Mouse (Mus musculus): ENCODE measurements at regions not wholly inside any gene's neighbourhood (a gene's known extent, or its start where the extent isn't known, plus 50 kb on each side); places are given as distances from the start of the nearest gene placed in this dataset.

DNA sequence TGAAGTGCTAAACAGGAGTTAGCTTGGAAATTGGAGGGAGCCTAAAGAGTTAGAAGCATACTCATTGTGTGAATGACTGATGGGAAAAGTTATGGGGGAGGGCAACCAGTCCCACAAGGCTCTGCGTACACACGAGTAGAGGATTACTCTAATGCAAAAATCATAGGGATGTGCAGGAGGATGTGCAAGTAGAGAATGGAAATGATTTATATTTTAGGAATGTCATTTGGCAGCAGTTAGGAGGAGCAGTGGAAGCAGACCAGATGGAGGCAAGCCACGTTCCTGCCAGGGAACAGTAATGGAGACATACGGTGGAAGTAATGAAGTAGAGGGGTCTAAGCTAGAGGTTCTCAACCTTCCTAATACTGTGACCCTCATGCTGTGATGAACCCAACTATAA is 194.1 kb upstream of the Arhgap24 start:
- DNase-seq = no peak

DNA sequence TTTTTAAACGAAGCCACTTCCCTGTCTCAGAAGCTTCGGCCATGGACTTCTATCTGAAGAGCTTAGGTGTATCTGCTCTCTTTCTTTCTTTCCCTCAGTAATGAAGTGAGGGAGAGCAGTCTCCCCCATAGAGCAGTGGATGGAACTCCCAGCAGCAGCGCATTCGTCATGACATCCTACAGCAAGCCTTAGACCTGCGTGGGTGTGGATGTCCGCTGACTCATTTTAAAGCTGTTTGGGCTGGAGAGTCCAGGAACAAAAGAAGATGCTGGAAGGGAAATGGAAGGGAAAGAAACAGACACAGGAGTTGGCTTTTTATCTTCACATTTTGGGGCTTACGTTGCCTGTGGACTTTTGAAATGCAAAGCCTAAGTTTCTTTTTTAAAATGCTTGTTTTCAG is 190.3 kb upstream of the Arhgap24 start:
- DNase-seq = no peak

DNA sequence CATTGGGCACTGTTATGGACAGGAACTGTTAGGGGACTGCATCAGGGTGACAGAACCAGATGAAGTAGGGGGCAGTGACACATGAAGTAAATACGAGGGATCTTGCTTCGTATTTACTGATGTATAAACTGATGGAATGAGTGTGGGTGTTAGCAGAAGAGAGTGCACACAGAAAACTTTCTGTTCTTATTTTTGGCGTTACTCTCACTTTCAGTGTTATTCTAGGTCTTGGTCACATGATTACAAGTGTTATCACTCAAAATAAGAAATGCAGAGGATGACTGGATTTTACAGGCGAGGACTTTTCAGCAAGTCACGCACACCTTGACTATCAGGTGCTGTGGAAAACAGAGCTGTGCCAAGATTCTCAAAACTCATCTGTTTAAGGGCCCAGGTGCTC is 185.6 kb upstream of the Arhgap24 start:
- DNase-seq = no peak

DNA sequence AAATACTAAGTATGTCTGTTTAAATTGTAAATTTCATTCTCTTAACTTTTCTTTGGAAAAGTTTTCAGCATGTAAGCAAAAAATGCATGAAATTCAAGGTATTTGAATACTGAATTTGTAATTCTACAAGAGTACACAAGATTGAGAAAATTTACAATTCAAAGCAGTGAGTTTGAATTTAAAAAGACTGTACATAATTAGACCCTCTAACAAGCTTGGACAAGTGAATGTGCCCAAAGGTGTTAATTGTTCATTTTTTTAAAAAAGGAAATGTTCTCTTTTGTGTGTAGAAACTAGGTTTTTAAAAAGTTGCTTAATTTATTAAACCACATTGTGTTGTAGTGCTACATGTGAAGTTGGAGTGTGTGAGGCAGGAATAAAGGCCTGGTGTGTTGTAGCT is 174.9 kb upstream of the Arhgap24 start:
- DNase-seq = no peak

DNA sequence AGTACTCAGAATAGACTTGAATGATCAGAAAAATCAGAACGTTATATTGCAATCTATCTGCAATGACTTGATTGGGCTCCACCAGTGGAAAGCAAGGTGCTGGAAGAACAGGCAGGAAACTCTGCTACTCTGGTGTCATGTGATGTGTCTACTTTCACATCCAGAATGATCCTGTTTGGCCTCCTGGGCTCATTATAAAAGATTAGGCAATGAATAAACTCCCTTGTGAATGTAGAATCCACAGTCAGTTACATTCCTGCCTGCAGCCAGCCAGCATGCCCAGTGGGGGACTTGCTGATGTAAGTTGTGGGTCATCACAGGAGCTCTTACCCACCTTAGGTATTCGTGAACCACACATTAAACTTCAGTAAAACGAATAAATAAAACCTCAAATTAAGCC is 174.5 kb upstream of the Arhgap24 start:
- no peak for DNase-seq

DNA sequence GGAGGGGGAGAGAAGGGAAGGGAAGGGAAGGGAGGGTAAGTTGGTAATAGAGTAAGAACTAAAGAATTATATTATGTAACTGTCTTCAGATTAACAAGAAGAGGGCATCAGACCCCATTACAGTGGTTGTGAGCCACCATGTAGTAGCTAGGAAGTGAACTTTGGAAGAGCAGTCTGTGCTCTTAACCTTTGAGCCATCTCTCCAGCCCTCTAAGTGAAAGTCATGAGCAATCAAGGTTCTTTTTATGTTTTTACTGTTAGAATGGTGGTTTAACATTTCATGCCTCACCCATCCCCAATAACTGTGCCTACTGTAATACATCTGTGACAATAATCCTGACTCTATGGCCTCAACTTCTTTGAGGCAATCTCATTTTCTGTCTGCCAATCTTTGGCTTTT is 169.6 kb upstream of the Arhgap24 start:
- no peak for DNase-seq

DNA sequence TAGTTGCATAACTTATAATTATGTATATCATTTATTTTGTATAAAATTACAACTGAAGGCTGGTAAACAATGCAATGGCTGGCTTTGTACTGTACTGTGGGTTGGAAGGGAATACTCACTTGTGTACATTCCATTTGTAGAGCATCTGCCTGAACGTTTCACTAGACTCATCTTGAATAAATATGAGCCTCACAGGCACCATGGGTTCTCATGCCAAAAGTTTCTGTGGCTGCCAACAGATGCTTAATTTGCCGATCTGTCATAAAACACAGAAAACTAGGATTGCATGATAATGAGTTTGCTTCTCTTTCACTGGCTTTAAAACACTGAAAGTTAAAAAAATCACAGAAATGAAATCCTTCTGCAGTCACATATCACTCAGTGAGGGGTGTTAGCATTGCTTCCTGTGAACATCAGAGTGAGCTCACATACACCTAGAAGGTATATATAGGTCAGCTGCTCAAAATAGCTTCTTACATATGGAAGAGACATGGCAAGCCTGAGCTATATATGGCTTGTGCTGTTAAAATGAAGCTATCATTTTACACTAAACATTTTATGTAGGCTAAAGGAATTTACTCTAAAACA is 152.9 kb upstream of the Arhgap24 start:
- no peak for DNase-seq

DNA sequence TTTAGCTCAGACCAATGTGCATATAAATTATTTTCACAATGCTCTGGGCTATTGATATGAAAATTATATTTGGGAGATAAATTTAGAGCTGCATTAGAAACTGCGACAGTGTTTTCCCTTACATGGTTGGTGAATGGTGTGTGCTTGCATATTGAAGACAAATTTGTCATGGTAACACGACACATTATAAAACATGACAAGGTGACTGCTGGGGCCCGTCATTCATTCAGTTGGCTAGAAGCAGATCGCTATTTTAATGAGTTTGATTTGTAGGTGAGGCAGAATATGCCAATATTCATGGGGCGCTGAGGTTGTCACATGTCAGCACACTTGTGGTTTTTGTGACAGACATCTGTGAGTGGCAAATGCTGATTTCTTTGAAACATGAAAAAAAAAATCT is 147.3 kb upstream of the Arhgap24 start:
- no peak for DNase-seq

DNA sequence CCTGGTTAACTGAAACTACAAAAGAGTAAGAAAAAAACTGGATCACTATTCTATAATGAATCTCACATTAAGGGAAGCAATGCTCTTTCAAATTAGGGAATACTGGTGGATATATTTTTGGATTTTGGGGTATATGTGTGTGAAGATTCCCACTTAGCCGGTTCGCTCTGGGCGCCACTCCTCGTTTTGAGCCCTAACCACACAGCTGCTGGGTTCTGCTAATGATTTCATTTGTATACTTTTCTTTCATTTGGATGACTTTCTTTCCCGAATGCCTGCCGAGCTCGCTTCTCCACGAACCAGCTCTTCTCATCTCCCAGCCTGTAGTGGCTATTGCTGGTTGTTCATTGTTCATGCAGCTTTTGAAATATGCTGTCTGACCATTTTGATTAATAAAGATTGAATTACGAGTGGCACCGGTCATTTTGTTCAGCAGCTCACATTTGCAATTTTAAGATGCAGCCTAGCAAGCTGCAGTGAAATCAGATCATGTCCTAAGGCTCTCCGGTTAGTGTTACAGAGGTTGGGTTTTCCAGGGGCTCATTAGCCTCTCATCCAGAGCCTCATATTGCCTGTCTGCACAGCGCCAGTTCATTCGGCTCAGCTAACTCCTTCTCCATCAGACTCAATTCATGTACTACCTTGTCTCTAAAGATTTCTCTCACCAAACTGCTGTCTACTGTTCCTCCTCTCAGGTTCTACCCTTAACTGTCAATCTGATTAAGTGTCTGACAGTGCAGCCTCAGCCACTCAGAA is 146.6 kb upstream of the Arhgap24 start:
- DNase-seq = no peak

DNA sequence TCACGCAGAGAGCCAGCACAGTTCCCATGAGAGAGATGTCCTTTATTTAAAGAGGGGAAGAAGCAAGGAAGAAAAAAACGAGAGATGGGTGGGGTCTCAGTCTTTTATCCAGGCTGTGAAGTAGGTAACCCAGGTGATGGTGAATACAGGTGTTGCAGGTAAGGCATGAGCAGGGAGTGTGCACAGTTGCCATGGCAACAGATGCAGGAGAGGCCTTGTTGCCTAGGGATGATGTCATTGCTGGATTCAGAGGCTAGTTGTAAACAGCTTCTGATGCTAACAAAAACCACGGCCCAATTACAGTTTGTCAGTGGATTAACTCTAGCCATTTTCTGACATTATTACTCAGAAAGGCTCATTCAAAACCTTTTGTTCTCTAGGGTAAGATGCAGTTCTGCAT is 114.7 kb upstream of the Arhgap24 start:
- DNase-seq = no peak

DNA sequence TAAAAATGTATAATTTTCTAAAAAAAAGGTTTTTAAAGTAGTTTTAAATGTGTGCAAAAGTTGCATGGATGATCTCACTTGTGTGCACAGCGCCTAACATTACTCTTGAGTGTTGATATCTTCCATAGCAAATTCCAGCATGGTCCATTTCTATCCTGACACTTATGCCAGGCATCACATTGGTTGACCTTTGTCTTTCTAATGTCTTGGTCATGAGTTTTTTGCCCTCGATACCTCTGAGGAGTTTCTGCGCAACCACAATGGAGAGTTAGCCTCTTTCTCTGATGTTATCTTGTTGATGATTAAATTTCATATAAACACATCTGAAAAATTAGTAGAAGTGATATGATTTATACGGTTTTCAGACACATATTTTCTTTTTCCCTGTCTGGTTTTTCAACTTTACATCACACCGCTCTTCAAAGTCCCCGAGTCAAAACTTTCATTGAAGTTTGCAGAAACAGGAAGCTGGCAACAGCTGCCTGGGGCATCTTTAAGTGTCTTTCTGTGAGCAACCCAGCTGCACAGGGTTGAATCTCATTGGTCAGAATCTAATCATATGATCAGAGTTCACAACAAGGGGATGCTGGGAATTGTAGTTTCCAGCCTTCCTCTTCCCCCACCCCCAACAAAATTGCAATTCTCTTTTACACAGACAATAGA is 107.8 kb upstream of the Arhgap24 start:
- DNase-seq = no peak

DNA sequence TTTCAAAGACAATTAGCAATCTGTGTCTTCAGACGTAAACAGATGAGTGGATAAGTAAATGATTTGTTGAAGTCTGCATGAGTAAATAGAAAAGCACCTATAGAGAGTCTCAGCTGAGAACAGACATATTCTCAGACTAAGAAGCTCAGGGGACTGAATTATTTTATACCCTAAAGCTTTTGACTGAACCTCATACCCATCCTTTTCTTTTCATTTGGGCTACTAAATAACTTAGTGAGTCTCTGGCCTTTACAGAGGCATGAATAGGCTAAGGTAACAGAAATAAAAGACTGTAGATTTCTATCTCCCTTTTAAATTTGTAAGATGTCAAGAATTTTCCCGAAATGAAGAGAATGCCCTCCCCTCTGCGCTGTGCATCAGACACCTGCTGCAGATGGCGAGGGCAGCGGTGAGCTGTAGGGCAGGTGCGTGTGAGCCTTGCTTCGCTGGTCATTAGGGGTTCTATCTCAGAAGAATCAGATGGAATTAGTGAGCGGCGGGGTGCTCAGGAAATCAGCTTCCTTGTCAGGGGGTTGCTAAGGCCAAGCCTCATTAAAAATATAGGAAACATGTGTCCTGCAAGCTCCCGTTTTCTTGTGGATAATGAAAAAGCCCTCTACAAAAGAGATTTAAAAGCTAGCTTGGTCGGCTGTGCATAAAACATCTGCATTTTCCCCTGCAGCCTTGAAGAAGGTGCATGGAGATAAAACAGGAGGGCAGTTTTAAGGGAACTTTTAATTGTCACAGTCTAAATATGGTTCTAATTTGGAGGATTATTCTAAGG is 107.0 kb upstream of the Arhgap24 start:
- no peak for DNase-seq

DNA sequence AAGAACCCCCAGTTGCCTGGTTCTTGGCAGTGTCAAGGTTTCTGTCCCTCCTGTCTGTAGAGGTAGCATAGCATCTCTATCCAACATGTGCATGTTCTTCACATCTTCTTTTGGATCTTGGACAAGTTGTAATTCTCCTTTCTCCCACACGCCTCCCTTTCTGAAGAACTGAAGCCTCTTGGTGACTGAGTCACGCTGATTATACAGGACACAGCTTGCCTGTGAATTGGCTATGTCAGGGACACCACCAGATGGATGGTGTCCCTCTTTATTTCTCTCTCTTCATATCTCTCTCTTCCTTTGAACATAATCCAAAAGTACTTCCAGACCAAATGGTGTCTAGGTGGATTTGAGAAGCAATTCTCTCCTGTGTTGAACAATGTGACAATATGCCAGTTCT is 105.9 kb upstream of the Arhgap24 start:
- DNase-seq = no peak

DNA sequence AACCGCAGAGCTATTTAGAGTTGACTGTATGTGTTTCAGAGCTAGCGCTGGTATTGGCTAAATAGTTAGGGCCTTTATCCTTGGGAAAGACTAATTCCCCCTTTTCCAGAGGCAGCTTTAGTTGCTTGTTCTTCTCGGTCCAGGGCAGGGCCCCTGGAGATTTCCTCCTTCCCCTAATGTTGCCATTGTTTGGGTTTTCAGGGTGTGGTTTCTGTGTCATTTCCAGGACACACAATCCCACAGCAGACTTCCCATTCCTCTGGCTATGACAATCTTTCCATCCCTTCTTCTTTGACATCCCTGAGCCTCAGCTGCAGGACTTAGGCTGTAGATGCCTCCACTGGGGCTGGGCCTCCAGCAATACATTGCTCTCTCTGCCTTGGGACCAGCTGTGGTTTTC is 87.2 kb upstream of the Arhgap24 start:
- DNase-seq = no peak

DNA sequence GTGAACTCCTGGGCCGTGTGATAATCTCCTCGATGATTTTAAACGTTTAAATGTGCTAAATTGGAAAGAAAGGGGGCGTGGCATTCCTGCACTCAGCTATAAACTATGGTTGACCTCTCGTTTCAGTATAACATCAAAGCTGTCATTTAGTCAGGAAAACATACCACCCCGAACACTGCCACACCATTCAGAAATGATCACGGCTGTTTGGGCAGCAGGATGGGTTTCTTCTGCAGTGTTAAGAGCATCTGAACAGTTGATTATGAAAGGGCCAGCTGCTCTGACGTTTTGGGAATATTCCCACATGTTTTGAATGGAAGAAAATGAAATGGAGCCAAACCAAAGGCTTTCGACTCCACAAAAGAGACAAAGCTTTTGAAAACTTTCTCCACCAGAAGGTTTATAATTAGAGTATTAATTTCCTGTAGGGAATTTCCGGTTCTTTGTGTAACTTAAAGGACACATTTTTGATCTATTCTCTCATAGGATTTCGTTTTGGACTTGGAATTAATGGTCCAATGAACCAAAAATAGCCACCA is 85.5 kb upstream of the Arhgap24 start:
- DNase-seq = no peak

DNA sequence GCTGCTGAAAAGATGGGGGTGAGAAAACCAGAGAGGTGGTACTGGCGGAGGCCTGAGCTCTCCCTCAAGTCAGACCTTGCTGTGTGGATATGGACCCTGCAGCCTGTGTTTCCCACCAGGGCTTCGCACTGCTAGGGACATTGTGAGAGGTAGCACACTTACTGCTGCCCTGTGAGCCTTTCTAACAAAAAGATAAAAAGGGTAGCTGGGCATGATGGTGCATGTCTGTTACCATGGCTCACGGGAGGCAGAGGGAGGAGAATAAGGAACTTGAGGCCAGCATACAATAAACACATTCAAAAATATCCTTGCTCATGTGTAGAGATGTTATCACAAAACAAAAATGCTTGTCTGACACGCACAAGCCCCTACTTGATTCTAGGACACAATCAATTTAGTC is 82.2 kb upstream of the Arhgap24 start:
- DNase-seq = no peak

DNA sequence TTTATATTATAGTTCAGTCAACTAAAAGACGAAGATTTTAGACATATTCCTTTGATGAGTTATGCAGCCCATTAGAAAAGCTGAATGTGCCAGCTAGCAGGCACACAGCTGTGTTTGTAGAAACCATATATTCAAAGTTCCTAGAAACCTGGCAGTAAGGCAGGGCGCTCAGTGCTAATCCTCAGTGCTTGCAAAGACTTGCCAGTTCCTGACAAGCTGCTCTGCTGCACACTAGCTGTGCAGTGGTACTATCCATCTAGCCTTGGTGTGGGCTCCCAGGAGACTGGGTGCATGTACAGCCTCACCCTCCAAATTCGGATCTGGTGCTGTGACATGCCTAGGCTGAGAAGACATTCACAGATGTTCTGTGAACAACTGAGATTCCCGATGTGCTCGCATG is 63.5 kb upstream of the Arhgap24 start:
- DNase-seq = no peak

DNA sequence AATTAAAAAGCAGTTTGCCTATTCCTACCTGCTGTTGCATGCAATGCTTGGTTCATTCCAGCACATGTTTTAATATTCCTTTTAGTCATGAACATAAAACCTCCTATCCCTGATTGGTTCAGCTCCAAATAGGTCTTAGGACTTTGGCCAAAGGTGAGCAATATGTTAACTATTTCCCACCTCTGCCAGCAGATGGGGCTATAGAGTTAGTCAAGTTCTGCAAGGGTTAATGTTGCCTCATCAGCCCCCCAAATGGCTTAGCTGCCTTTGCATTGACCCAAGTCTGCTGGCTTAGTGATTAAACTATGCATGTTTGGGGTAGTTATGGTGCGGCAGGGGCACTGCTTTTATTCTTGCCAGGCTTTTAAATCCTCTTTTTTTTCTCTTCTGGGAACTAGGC is 62.1 kb upstream of the Arhgap24 start:
- peak; percentile 6 for DNase-seq

DNA sequence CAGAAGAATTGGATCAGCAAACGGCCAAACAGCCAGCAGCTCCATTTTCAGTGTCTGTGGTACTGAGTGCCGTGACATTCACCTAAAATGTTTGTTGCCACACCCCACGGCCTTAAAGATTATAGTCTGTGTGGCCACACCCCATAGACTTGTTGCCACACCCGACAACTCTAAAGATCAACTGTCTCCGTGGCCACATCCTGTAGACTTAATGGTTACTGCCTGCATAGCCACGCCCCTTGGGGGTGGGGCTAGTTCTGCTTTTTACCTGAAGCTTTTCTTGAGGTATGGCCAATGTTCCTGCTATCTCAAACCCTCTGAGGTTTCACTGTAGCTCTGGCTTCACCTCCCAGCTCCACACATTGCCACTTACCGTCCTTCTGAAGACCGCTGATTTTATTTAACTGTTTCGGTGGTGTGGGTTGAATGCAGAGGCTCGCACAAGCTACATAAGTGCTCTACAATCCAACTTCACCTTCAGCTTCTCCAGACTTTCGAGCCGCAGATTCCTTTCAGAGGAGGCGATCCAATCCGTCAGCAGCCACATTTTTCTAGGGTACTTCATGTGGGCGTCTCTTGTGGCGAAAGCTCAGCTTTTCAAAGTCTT is 56.5 kb upstream of the Arhgap24 start:
- no peak for DNase-seq

DNA sequence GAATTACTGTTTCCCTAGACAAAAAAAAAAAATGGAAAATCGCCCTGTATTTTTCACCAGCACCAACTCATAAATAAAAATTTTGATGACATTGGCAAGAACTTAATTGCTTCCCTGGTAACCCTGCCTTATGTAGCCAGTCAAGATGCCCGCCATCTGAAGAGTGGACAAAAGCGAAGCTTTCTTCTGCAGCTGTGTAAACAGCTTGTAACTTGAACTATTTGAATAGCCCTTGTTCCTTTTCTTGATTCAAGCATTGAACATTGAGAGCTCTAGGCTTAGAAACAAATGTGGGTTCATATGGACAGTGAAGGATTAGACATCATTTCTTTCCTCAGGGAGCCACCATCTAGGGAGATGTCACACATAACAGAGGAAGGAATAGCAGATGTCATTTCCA is 52.9 kb upstream of the Arhgap24 start:
- DNase-seq = no peak
